Mouse (Mus musculus): Measurements from ENCODE around the gene Zdhhc5. TPM values are rescaled to one million over a fixed set of nuclear protein-coding genes. Genes with fewer than 3 reads are reported as not detected.
A peak's percentile ranks its signal among the peaks of the same experiment; 100 is the strongest.

Zdhhc5 gene
- polyA plus RNA-seq, 1 experiment from 2014 or later: 33.3 TPM

- Histone ChIP-seq H3K27ac (no peak overlapping the region), H3K4me1 (peaks cover 38% of the 10 kb centered on the region)
- WGBS: 68% methylated on average over 1 of the region's 1 CpGs
Measured at GRCm38 (mm10) chr2:84646138-84646537, 68.8 kb downstream of the Zdhhc5 start.

GRCm38 (mm10) chr2:84640833-84641232, 74.1 kb downstream of the Zdhhc5 start:
- Histone ChIP-seq H3K9me3 (no peaks in the 10 kb centered on the region), H3K4me1 (peaks cover 73% of the 10 kb centered on the region), H3K36me3 (peaks cover 9% of the 10 kb centered on the region; the same call in 1 of the 2 replicates), H3K4me3 (no peak overlapping the region), H3K27ac (no peak overlapping the region), H3K27me3 (ENCODE audit: insufficient read depth, poor library complexity, severe bottlenecking) (no peaks in the 10 kb centered on the region)
- no peak for DNase-seq (ENCODE audit: low spot score)

More at GRCm38 (mm10) chr2:84646138-84646537, 68.8 kb downstream of the Zdhhc5 start:
- Histone ChIP-seq H3K9me3 (no peaks in the 10 kb centered on the region), H3K27me3 (ENCODE audit: insufficient read depth, poor library complexity, severe bottlenecking) (no peaks in the 10 kb centered on the region), H3K36me3 (peaks cover 9% of the 10 kb centered on the region; the same call in 1 of the 2 replicates), H3K4me3 (no peak overlapping the region)
- peak; percentile 27 for DNase-seq (ENCODE audit: low spot score)

GRCm38 (mm10) chr2:84638428-84639220, 76.4 kb downstream of the Zdhhc5 start:
- Histone ChIP-seq H3K27me3 (ENCODE audit: insufficient read depth, poor library complexity, severe bottlenecking) (no peaks in the 10 kb centered on the region), H3K4me1 (peaks cover 89% of the 10 kb centered on the region), H3K36me3 (peaks cover 5% of the 10 kb centered on the region; the same call in 1 of the 2 replicates), H3K9me3 (no peaks in the 10 kb centered on the region), H3K4me3 (peak overlapping the region; percentile 38), H3K27ac (peak overlapping the region; percentile 92)
- DNase-seq (ENCODE audit: low spot score): peak; percentile 16
- WGBS: 42% methylated on average over 5 of the region's 5 CpGs

MicroRNAs within 50 kb of the gene (microRNA counts, 519-probe panel; counts per million panel counts)
- 8,976 counts per million, percentile 94 among the panel's probes with 10 or more counts for microRNA mmu-miR-130a

Small RNAs within 50 kb of the gene (microRNA-seq; reads per million reads assigned to microRNA genes)
- gene Mir130a: 19,865 reads per million, percentile 97 among the genes with 10 or more reads in this experiment

Other genes with a start within 250 kb of the Zdhhc5 start
- gene Tfpi, start 238.4 kb downstream of the Zdhhc5 start, polyA plus RNA-seq (2016; fragmentation: Nextera tagmentation; extraction: Ambion mirVana): 56.5 and 68.8 TPM in 2 replicates
- 65.2 and 91.5 TPM in 2 replicates for gene Ctnnd1, start 64.4 kb downstream of the Zdhhc5 start, polyA plus RNA-seq (2016; fragmentation: Nextera tagmentation; extraction: Ambion mirVana)
- gene Btbd18, start 56.1 kb downstream of the Zdhhc5 start, polyA plus RNA-seq (2016; fragmentation: Nextera tagmentation; extraction: Ambion mirVana): 0.21 and 0.29 TPM in 2 replicates
- 347 and 370 TPM in 2 replicates for gene Selenoh, start 44.4 kb downstream of the Zdhhc5 start, polyA plus RNA-seq (2016; fragmentation: Nextera tagmentation; extraction: Ambion mirVana)
- gene Gm28635, start 37.1 kb downstream of the Zdhhc5 start, polyA plus RNA-seq (2016; fragmentation: Nextera tagmentation; extraction: Ambion mirVana): not detected in 2 replicates
- gene Med19, start 36.8 kb downstream of the Zdhhc5 start, polyA plus RNA-seq (2016; fragmentation: Nextera tagmentation; extraction: Ambion mirVana): 30.8 and 39.9 TPM in 2 replicates
- 172 and 182 TPM in 2 replicates for gene Tmx2, start 36.0 kb downstream of the Zdhhc5 start, polyA plus RNA-seq (2016; fragmentation: Nextera tagmentation; extraction: Ambion mirVana)
- 30.0 and 42.1 TPM in 2 replicates for gene Clp1, start 12.2 kb upstream of the Zdhhc5 start, polyA plus RNA-seq (2016; fragmentation: Nextera tagmentation; extraction: Ambion mirVana)
- 6.4 and 6.8 TPM in 2 replicates for gene Ypel4, start 18.9 kb upstream of the Zdhhc5 start, polyA plus RNA-seq (2016; fragmentation: Nextera tagmentation; extraction: Ambion mirVana)
- 6.9 and 7.3 TPM in 2 replicates for gene Gm19426, start 28.5 kb upstream of the Zdhhc5 start, polyA plus RNA-seq (2016; fragmentation: Nextera tagmentation; extraction: Ambion mirVana)
- gene Serping1, start 60.3 kb upstream of the Zdhhc5 start, polyA plus RNA-seq (2016; fragmentation: Nextera tagmentation; extraction: Ambion mirVana): 22.0 and 28.5 TPM in 2 replicates
- gene Ube2l6, start 83.6 kb upstream of the Zdhhc5 start, polyA plus RNA-seq (2016; fragmentation: Nextera tagmentation; extraction: Ambion mirVana): 51.3 and 65.3 TPM in 2 replicates
- gene Smtnl1, start 107.5 kb upstream of the Zdhhc5 start, polyA plus RNA-seq (2016; fragmentation: Nextera tagmentation; extraction: Ambion mirVana): 0.18 and 0.19 TPM in 2 replicates
- 82.9 and 92.9 TPM in 2 replicates for gene Timm10, start 111.8 kb upstream of the Zdhhc5 start, polyA plus RNA-seq (2016; fragmentation: Nextera tagmentation; extraction: Ambion mirVana)
- gene Slc43a1, start 123.7 kb upstream of the Zdhhc5 start, polyA plus RNA-seq (2016; fragmentation: Nextera tagmentation; extraction: Ambion mirVana): 38.9 and 41.0 TPM in 2 replicates
- 0.33 and 0.88 TPM in 2 replicates for gene Rtn4rl2, start 171.5 kb upstream of the Zdhhc5 start, polyA plus RNA-seq (2016; fragmentation: Nextera tagmentation; extraction: Ambion mirVana)
- gene Slc43a3, start 221.4 kb upstream of the Zdhhc5 start, polyA plus RNA-seq (2016; fragmentation: Nextera tagmentation; extraction: Ambion mirVana): 48.4 and 50.9 TPM in 2 replicates

All from heart, embryonic 10.5 days (tissue).